Mouse (Mus musculus) spleen, adult 2 months (tissue): ENCODE measurements at regions not wholly inside any gene's neighbourhood (a gene's known extent, or its start where the extent isn't known, plus 50 kb on each side); places are given as distances from the start of the nearest gene placed in this dataset.

Experiments
- DNase-seq, 2 experiments: peaks; one replicate each; pipeline versions ENCODE4 v3.0.0 to v3.0.0-alpha.2; 2012 to 2021; ENCODE audit warnings: low spot score in 2 of 2, low read depth in 1 of 2
- H3K27ac ChIP-seq: fragments of 200-500 bp; 2 replicates; pipeline ENCODE4 v1.5.1; 2012; ENCODE audit warnings: low read length, inconsistent platforms; ENCODE audit not compliant: insufficient read depth
- H3K27me3 ChIP-seq: fragments of 200-500 bp; 2 replicates; pipeline ENCODE4 v1.6.1; 2012; ENCODE audit warnings: mild to moderate bottlenecking, moderate library complexity, low read length, inconsistent platforms; ENCODE audit not compliant: control insufficient read depth, insufficient read depth
- H3K36me3 ChIP-seq: fragments of 200-500 bp; 2 replicates; pipeline ENCODE4 v1.6.1; 2012; ENCODE audit warnings: mild to moderate bottlenecking, low read length, inconsistent platforms; ENCODE audit not compliant: control insufficient read depth, insufficient read depth
- H3K4me1 ChIP-seq: fragments of 200-500 bp; 2 replicates; pipeline ENCODE4 v1.6.1; 2011; ENCODE audit warnings: inconsistent platforms; ENCODE audit not compliant: control insufficient read depth, insufficient read depth, insufficient read length
- H3K4me3 ChIP-seq: fragments of 200-500 bp; 2 replicates; pipeline ENCODE4 v1.5.1; 2011; ENCODE audit warnings: mild to moderate bottlenecking, inconsistent platforms; ENCODE audit not compliant: insufficient read depth, insufficient read length; ENCODE audit errors: extremely low read depth
- CTCF ChIP-seq: fragments of 200-500 bp; IDR thresholded peaks from 2 replicates; pipeline ENCODE4 v1.5.1; 2011; ENCODE audit warnings: mild to moderate bottlenecking, inconsistent platforms; ENCODE audit not compliant: insufficient read depth, insufficient read length, insufficient replicate concordance; ENCODE audit errors: extremely low read depth
- POLR2A ChIP-seq: fragments of 200-500 bp; IDR thresholded peaks from 2 replicates; pipeline ENCODE4 v1.6.1; 2011; ENCODE audit warnings: low read depth, low read length, inconsistent platforms
- WGBS: fragments of 180-500 bp; shearing (Covaris S2); methylation state at CpG from one replicate; pipeline ENCODE4 v1.1.7; 2018; 5-methylcytosine and 5-hydroxymethylcytosine counted together

DNA sequence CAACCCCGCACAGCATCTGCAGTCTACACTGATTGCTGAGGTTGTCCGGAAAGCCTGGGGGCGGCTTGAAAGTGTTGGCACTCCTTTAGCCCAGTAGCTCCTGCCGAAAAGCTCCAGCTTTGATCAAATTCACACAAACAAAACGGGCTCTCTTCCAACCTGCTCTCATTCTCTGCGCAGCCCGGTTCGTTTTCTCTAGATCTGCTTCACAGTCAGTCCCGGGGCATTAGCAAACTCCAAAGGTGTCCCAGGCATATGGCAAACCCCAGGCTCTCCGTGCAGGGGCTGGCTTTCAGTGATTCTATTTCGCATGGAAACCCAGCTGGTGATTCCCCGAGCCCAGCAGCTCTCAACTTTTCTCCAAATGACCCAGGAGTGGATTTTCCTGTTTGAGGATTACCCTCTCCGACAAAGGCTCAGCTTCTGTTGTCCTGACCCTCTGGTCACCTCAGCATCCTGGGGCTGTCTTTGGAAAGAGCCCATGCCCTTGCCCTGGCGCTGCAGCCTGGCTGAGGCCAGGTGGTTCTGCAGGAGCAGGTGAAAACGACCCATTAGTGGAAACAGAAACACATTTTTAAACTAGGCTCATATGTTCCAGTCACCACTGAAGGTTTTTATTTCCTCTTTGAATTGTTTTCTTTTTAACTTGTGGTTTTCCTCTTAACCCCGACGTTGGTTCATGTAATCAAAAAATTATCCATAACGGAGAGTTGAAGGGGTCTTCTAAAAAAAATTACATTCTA is 854.9 kb upstream of the Adgrl2 start:
- DNase-seq, result no peak
- H3K4me1 ChIP-seq, result no peaks in the 10 kb centered on the region
- H3K27me3 ChIP-seq, result no peaks in the 10 kb centered on the region
- H3K27ac ChIP-seq, result no peak overlapping the region
- 10% methylated on average over 18 of the region's 18 CpGs for WGBS
- H3K4me3 ChIP-seq, result no peak overlapping the region
- no peaks in the 10 kb centered on the region for H3K36me3 ChIP-seq
- TF ChIP-seq CTCF (no peak), POLR2A (no peak)

DNA sequence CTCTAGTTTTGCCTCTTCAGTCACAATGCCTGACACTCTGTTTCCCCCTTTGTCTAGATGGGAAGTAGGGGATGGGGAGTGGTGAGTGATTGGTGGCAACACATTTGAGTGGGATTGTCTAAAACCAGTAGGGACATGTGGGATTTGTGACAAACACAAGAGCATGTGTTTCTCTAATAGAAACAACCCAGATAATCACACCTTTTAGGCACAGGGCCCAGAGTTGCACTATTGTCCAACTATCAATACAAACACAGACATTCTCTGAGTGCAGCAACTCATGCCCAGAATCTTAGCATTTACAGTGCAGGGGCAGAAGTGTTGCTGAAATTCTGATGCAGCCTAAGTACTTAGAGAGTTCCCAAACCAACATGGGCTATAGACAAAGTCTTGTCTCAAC is 847.6 kb upstream of the Adgrl2 start:
- TF ChIP-seq POLR2A (no peak), CTCF (no peak)
- Histone ChIP-seq H3K4me1 (no peaks in the 10 kb centered on the region), H3K36me3 (no peaks in the 10 kb centered on the region), H3K4me3 (no peak overlapping the region), H3K27me3 (no peaks in the 10 kb centered on the region), H3K27ac (no peak overlapping the region)
- no peak for DNase-seq

DNA sequence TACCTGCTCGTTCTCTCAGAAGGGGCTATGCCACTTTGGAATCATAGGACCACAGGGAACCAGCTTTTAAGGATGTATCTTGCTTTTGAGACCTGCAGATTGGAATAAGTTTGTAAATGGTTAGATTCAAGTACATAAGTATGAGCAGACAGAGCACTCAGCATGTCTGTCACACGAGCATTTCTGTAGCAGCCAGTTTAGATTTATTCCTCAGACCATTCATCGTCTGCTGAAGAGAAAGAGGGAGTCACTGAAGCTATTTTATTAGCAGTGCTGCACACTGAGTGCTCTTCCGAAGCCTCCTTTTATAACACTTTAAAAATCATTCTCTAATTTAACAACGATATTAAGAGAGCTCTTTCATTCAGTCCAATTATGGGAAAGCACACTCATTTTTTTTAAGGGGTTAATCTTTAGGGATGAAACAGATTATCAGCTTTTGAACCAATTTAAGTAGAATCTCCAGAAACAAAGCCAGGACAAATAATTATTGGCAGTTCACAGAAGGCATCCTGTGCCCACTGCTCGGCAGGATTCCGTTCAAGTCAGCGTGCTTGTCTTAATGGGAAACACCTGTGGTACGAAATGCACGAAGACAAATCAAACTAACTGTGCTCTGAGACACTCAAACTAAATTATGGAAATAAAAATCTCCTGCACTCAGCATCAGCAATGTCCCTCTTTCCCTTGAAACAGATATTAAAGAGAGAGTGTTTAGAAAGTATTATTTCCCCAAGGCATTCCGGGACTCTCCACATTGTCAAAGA is 846.3 kb upstream of the Adgrl2 start:
- no peaks in the 10 kb centered on the region for H3K27me3 ChIP-seq
- TF ChIP-seq CTCF (no peak), POLR2A (no peak)
- DNase-seq, result no peak
- H3K36me3 ChIP-seq, result no peaks in the 10 kb centered on the region
- H3K4me1 ChIP-seq, result no peaks in the 10 kb centered on the region
- no peak overlapping the region for H3K4me3 ChIP-seq
- WGBS, result 87% methylated on average over 11 of the region's 11 CpGs
- no peak overlapping the region for H3K27ac ChIP-seq

DNA sequence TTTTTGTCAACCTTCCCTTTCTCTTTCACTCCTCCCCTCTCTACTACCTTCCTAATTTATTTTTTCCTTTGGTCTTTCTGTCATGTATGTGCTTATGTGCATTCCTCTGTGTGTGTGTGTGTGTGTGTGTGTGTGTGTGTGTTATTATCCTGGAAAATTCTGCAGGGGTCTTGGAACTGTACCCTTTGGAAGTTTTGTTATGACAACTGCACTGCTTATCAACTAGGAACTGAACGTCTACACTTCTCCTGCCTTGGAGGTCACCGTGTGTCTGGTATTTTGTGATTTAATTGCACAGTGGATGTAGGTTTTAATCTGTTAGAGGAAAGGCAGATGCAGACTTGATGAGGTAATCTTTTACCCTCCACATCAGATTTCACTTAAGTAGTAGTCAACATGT is 836.8 kb upstream of the Adgrl2 start:
- Histone ChIP-seq H3K4me3 (no peak overlapping the region), H3K27ac (no peak overlapping the region), H3K4me1 (no peaks in the 10 kb centered on the region), H3K27me3 (no peaks in the 10 kb centered on the region), H3K36me3 (no peaks in the 10 kb centered on the region)
- WGBS, result 96% methylated on average over 2 of the region's 2 CpGs
- no peak for TF ChIP-seq POLR2A
- TF ChIP-seq CTCF, result no peak
- no peak for DNase-seq

DNA sequence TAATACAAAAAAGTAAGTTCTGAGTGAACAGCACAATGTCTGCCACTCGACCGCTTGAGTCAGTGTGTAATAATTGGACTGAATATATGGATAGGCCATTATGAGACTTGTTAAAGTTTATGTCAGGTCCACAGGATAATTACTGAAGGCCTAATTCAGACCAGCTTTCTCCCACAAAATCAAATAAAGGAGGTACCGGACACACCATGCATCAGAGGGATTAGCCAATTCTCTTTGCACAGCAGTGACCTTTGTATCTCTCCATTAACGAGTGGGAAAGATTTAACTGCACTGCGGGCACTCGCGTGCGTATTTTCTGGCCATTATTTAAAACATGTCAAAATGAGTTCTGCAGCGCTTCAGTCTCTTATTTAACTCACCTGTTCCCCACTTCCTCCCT is 836.4 kb upstream of the Adgrl2 start:
- Histone ChIP-seq H3K27ac (no peak overlapping the region), H3K4me3 (no peak overlapping the region), H3K36me3 (no peaks in the 10 kb centered on the region), H3K4me1 (no peaks in the 10 kb centered on the region), H3K27me3 (no peaks in the 10 kb centered on the region)
- DNase-seq, result no peak
- WGBS, result 96% methylated on average over 9 of the region's 9 CpGs
- TF ChIP-seq POLR2A (no peak), CTCF (no peak)

DNA sequence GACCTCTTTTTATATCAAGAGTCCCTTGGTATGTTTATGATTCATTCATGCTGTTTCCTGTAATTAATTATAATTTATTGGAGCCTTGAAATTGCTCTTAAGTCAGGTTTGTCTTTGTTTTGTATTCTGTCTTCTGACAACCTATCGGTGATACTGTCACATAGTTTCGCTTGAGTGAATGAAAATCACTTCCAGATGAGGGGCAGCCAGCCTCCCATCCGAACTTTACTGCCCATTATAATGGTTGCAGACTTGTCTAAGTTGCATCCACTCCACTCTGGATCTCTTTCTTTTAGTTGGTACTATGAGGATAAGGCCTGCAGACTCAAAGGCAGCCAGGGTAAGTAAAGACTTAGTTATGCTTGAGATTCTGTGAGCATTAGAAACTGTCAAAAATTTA is 830.3 kb upstream of the Adgrl2 start:
- TF ChIP-seq CTCF (no peak), POLR2A (no peak)
- no peak overlapping the region for H3K27ac ChIP-seq
- H3K4me1 ChIP-seq, result no peaks in the 10 kb centered on the region
- WGBS, result 83% methylated on average over 3 of the region's 3 CpGs
- H3K4me3 ChIP-seq, result no peak overlapping the region
- DNase-seq, result no peak
- no peaks in the 10 kb centered on the region for H3K36me3 ChIP-seq
- H3K27me3 ChIP-seq, result no peaks in the 10 kb centered on the region

DNA sequence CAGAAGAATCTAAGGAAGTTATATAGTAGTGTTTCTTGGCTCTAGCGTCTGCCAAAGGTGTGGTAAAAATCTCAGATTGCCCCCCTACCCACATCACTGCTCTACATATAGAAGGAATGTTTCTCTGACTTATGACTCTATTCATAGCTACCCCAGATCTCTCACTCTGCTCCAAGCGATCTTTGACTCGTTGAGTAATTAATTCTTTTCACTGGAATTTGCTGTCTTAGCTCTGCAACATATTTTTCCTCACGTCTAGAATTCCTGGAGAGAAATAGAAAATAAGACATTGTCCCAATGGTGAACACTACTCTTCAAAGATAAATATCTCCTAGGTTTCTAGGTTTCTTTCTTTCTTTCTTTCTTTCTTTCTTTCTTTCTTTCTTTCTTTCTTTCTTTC is 829.5 kb upstream of the Adgrl2 start:
- Histone ChIP-seq H3K4me1 (no peaks in the 10 kb centered on the region), H3K27me3 (no peaks in the 10 kb centered on the region), H3K27ac (no peak overlapping the region), H3K36me3 (no peaks in the 10 kb centered on the region), H3K4me3 (no peak overlapping the region)
- no peak for DNase-seq
- 81% methylated on average over 4 of the region's 4 CpGs for WGBS
- TF ChIP-seq POLR2A (no peak), CTCF (no peak)
